Mouse (Mus musculus) 416B (cell line): Measurements from ENCODE around the gene Aacs.
"Not testable (repeated sequence)": the region's sequence is repeated elsewhere in the genome, so short reads cannot be mapped to it uniquely, and the experiment has no call there.

Source experiments
- DNase-seq: peaks from one replicate; pipeline ENCODE4 v3.0.0; 2011; ENCODE audit warnings: low read depth

Gene Aacs

GRCm38 (mm10) chr5:125465701-125466106, 9.9 kb upstream of the Aacs start:
- DNase-seq, result peak; percentile 99

- DNase-seq, result no peak
These were observed 9.1 kb upstream of the Aacs start for GRCm38 (mm10) chr5:125466483-125466882.

GRCm38 (mm10) chr5:125467261-125467660, 8.4 kb upstream of the Aacs start:
- DNase-seq, result no peak

GRCm38 (mm10) chr5:125470713-125471112, 4.9 kb upstream of the Aacs start:
- DNase-seq, result no peak

- no peak for DNase-seq
These were observed 2.7 kb upstream of the Aacs start for GRCm38 (mm10) chr5:125472796-125473475.

- DNase-seq, result no peak
These were observed 584 bp upstream of the Aacs start for GRCm38 (mm10) chr5:125475030-125475429.

GRCm38 (mm10) chr5:125476286-125476625, 642 bp downstream of the Aacs start:
- DNase-seq, result peak; percentile 63

GRCm38 (mm10) chr5:125476799-125477198, 1.2 kb downstream of the Aacs start:
- no peak for DNase-seq

- DNase-seq, result peak; percentile 29
These were observed 1.9 kb downstream of the Aacs start for GRCm38 (mm10) chr5:125477533-125477932.

- DNase-seq, result no peak
These were observed 2.4 kb downstream of the Aacs start for GRCm38 (mm10) chr5:125478037-125478436.

GRCm38 (mm10) chr5:125479376-125479775, 3.8 kb downstream of the Aacs start:
- DNase-seq, result no peak

- DNase-seq, result no peak
These were observed 5.0 kb downstream of the Aacs start for GRCm38 (mm10) chr5:125480434-125481231.

GRCm38 (mm10) chr5:125482474-125482873, 6.9 kb downstream of the Aacs start:
- peak; percentile 65 for DNase-seq

GRCm38 (mm10) chr5:125483712-125484611, 8.3 kb downstream of the Aacs start:
- peak; percentile 69 for DNase-seq

- peak; percentile 39 for DNase-seq
These were observed 9.6 kb downstream of the Aacs start for GRCm38 (mm10) chr5:125485031-125485778.

GRCm38 (mm10) chr5:125486088-125486487, 10.5 kb downstream of the Aacs start:
- no peak for DNase-seq

GRCm38 (mm10) chr5:125487375-125488115, 11.9 kb downstream of the Aacs start:
- DNase-seq, result no peak

GRCm38 (mm10) chr5:125488116-125488455, 12.5 kb downstream of the Aacs start:
- DNase-seq, result peak; percentile 44

- DNase-seq, result not testable (repeated sequence)
These were observed 13.3 kb downstream of the Aacs start for GRCm38 (mm10) chr5:125488953-125489352.

- no peak for DNase-seq
These were observed 15.5 kb downstream of the Aacs start for GRCm38 (mm10) chr5:125491107-125491506.
